30 mouse cellular contexts compared by ENCODE assay signal in the genomic region with DNA sequence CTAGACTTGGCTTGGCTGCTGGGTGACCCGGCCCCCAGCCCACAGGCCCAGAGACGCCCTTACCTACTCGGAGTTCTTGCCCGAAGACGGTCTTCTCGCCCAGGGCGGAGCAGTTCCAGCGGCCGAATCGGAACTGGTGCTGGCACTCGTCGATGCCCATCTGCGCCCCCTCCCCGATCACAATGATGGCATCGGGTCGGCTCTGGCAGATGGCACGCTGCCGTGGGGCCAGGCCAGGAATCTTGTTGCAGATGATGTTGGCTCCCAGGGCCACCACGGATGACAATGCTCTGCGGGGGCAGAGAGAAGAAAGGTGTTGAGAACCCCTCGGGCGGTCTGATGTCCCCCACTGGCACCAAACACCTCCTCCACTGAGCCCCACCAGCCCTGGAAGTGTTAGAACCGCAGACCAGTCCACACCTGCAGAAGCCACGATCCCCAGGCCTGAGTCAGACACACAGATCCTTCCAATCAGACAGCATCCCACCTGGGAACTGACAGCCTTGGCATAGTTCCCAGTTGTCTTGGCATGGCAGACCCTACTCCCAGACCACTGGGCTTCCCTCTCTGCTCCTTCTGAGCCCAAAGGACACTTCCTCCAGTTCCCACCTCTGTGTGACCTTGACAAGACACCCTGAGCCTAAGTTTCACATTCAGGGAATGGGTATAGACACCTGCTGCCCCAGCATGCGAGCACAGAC. TPM values are rescaled to one million over a fixed set of nuclear protein-coding genes. Genes with fewer than 3 reads are reported as not detected.
"Had no signal": no experiment of that assay in that cellular context is flagged by ENCODE, and none has a peak within 500 bp of the region (broad histone marks: within the 10 kb centered on the region; RNA-seq: fewer than 3 reads in every experiment).

No protein-coding gene starts in this region.

- H3K36me3 ChIP-seq: kidney, embryonic 15.5 days; limb, embryonic 10.5 days; limb, embryonic 13.5 days; liver, embryonic 12.5 days; liver, embryonic 15.5 days; lung, embryonic 15.5 days had no signal

- H3K27me3 ChIP-seq: kidney, embryonic 15.5 days; liver, embryonic 15.5 days; lung, embryonic 15.5 days; neural tube, embryonic 12.5 days had no signal

- ATAC-seq: liver, embryonic 12.5 days had no signal

- H3K4me3 ChIP-seq: kidney, embryonic 15.5 days; left cerebral cortex, adult 2 months; limb, embryonic 10.5 days; limb, embryonic 13.5 days; liver, embryonic 12.5 days; liver, embryonic 15.5 days; lung, embryonic 15.5 days; megakaryocyte, embryonic 14.5 days; midbrain, embryonic 10.5 days; neural tube, embryonic 12.5 days had no signal

- H3K4me2 ChIP-seq: kidney, embryonic 15.5 days; limb, embryonic 13.5 days; liver, embryonic 12.5 days; liver, embryonic 15.5 days; lung, embryonic 15.5 days; neural tube, embryonic 12.5 days had no signal

- H3K4me1 ChIP-seq: limb, embryonic 10.5 days; liver, embryonic 12.5 days; liver, embryonic 15.5 days; megakaryocyte, embryonic 14.5 days; neural tube, embryonic 12.5 days had no signal

- H3K27ac ChIP-seq: kidney, embryonic 15.5 days; left cerebral cortex, adult 2 months; limb, embryonic 10.5 days; limb, embryonic 13.5 days; liver, embryonic 12.5 days; liver, embryonic 15.5 days; lung, embryonic 15.5 days; midbrain, embryonic 10.5 days; neural tube, embryonic 12.5 days; stomach, postnatal 0 days had no signal

- H3K9me3 ChIP-seq: kidney, embryonic 15.5 days; limb, embryonic 10.5 days; liver, embryonic 12.5 days; liver, embryonic 15.5 days; lung, embryonic 15.5 days; midbrain, embryonic 10.5 days; neural tube, embryonic 12.5 days had no signal

- DNase-seq: kidney, adult 8-10 months; kidney, postnatal 10 days; kidney, postnatal 36 days; layer of hippocampus, postnatal 36 days; liver; lung, adult 18-20 months; lung, postnatal 10 days; lung, postnatal 36 days; midbrain, embryonic 14.5 days; right cerebral cortex, adult 18-20 months; right cerebral cortex, postnatal 14 days; right cerebral cortex, postnatal 4 days; thymus, adult 2 months; thymus, postnatal 14 days; thymus, postnatal 4 days had no signal

- H3K9ac ChIP-seq: kidney, embryonic 15.5 days; limb, embryonic 13.5 days; liver, embryonic 12.5 days; liver, embryonic 15.5 days; lung, embryonic 15.5 days; neural tube, embryonic 12.5 days had no signal

RNA-seq across cellular contexts. Expression of a gene that starts 56.0 kb away (rescaled TPM):
- total RNA-seq: layer of hippocampus, adult 8-10 months; layer of hippocampus, postnatal 10 days; layer of hippocampus, postnatal 36 days; left cerebral cortex, adult 2 months; left cerebral cortex, postnatal 14 days had no signal
- polyA plus RNA-seq: kidney, embryonic 15.5 days; limb, embryonic 10.5 days; limb, embryonic 13.5 days; liver, embryonic 12.5 days; liver, embryonic 15.5 days; lung, embryonic 15.5 days; midbrain, embryonic 10.5 days; midbrain, embryonic 14.5 days; neural tube, embryonic 12.5 days; stomach, embryonic 14.5 days; stomach, postnatal 0 days; thymus, adult 2 months had no signal
